ENCODE assay signal across 8 mouse cellular contexts in genomic region chr11:26200970-26201777, GRCm38 (mm10). TPM values are rescaled to one million over a fixed set of nuclear protein-coding genes. Genes with fewer than 3 reads are reported as not detected.
DNase-seq lines count a peak whose midpoint lies in the region; ATAC-seq and TF ChIP-seq lines count a peak whose summit lies in the region.

No protein-coding gene starts in this region.

- H3K9me3 ChIP-seq in hindbrain, embryonic 15.5 days = no peaks in the 10 kb centered on the region
- H3K9me3 ChIP-seq in limb, embryonic 10.5 days (replicated peaks) = no peaks in the 10 kb centered on the region
- no peaks in the 10 kb centered on the region for H3K9me3 ChIP-seq in midbrain, embryonic 12.5 days

- H3K4me1 ChIP-seq in hindbrain, embryonic 15.5 days (replicated peaks) = no peaks in the 10 kb centered on the region
- H3K4me1 ChIP-seq in limb, embryonic 10.5 days = no peaks in the 10 kb centered on the region
- no peaks in the 10 kb centered on the region for H3K4me1 ChIP-seq in midbrain, embryonic 12.5 days

- 55% methylated on average over 4 of the region's 4 CpGs for WGBS in hindbrain, embryonic 15.5 days
- WGBS in limb, embryonic 10.5 days = 54% methylated on average over 4 of the region's 4 CpGs
- 55% methylated on average over 4 of the region's 4 CpGs for WGBS in midbrain, embryonic 12.5 days

- peak in 1 of 2 experiments; percentile 50 for DNase-seq in layer of hippocampus, adult 2 months (ENCODE audit: low spot score in 2 of 2)
- DNase-seq in layer of hippocampus, postnatal 36 days = no peak
- DNase-seq in c-Kit-positive CD71-negative TER-119-negative erythroid progenitor cells, embryonic 14.5 days (ENCODE audit: low read depth) = peak; percentile 36
- peak; percentile 7 for DNase-seq in fibroblast of lung, adult 2 months (ENCODE audit: low read depth)
- DNase-seq in limb, embryonic 10.5 days (ENCODE audit: low spot score) = peak; percentile 55
- peak; percentile 36 to 72 for DNase-seq in spleen, postnatal 4 days (ENCODE audit: low spot score in 2 of 2)

- no peak overlapping the region for H3K9ac ChIP-seq in hindbrain, embryonic 15.5 days
- no peak overlapping the region for H3K9ac ChIP-seq in midbrain, embryonic 12.5 days (replicated peaks)

- H3K4me2 ChIP-seq in hindbrain, embryonic 15.5 days = no peak overlapping the region
- no peak overlapping the region for H3K4me2 ChIP-seq in midbrain, embryonic 12.5 days (replicated peaks)

- H3K36me3 ChIP-seq in hindbrain, embryonic 15.5 days = no peaks in the 10 kb centered on the region
- H3K36me3 ChIP-seq in limb, embryonic 10.5 days = no peaks in the 10 kb centered on the region
- no peaks in the 10 kb centered on the region for H3K36me3 ChIP-seq in midbrain, embryonic 12.5 days

- H3K27ac ChIP-seq in layer of hippocampus, adult 2 months = no peak overlapping the region
- no peak overlapping the region for H3K27ac ChIP-seq in hindbrain, embryonic 15.5 days (replicated peaks)
- H3K27ac ChIP-seq in limb, embryonic 10.5 days = no peak overlapping the region
- no peak overlapping the region for H3K27ac ChIP-seq in midbrain, embryonic 12.5 days (replicated peaks)

- no peaks in the 10 kb centered on the region for H3K27me3 ChIP-seq in hindbrain, embryonic 15.5 days
- no peaks in the 10 kb centered on the region for H3K27me3 ChIP-seq in limb, embryonic 10.5 days (ENCODE audit: low read depth, poor library complexity, severe bottlenecking)
- H3K27me3 ChIP-seq in midbrain, embryonic 12.5 days = no peaks in the 10 kb centered on the region

- no peak overlapping the region for H3K4me3 ChIP-seq in layer of hippocampus, adult 2 months
- no peak overlapping the region for H3K4me3 ChIP-seq in hindbrain, embryonic 15.5 days
- H3K4me3 ChIP-seq in limb, embryonic 10.5 days = no peak overlapping the region
- no peak overlapping the region for H3K4me3 ChIP-seq in midbrain, embryonic 12.5 days

- peak; percentile 54; the same call in 1 of the 2 replicates for ATAC-seq in hindbrain, embryonic 15.5 days (ENCODE audit: low FRiP score, low read depth)
- peak; percentile 86 for ATAC-seq in midbrain, embryonic 12.5 days (ENCODE audit: low FRiP score, low read depth)

- TF ChIP-seq CTCF in layer of hippocampus, adult 2 months (conservative IDR thresholded peaks at IDR 0.05) = peak; percentile 80

RNA-seq across cellular contexts. Expression of gene 5730522E02Rik, which starts 9.4 kb away (rescaled TPM):
- total RNA-seq in layer of hippocampus, adult 2 months (2021) = 10 to 100 TPM; 13.9 to 14.0 TPM
- total RNA-seq in layer of hippocampus, postnatal 36 days (2021) = 10 to 100 TPM; 11.2 TPM
- polyA plus RNA-seq in hindbrain, embryonic 15.5 days (2015; fragmentation: Nextera tagmentation; extraction: Ambion mirVana) = 13.7 and 13.9 TPM in 2 replicates
- polyA plus RNA-seq in limb, embryonic 10.5 days (2016; fragmentation: Nextera tagmentation; extraction: Ambion mirVana) = 3.9 and 7.0 TPM in 2 replicates
- polyA plus RNA-seq in midbrain, embryonic 12.5 days (2016; fragmentation: Nextera tagmentation; extraction: Ambion mirVana) = 8.4 and 9.1 TPM in 2 replicates

Comparison
In these comparisons a context has a peak if more than half of its experiments do, and no peak if none do; other contexts are left out.
1. DNase-seq: peak in c-Kit-positive CD71-negative TER-119-negative erythroid progenitor cells, embryonic 14.5 days (single experiment), fibroblast of lung, adult 2 months (single experiment), limb, embryonic 10.5 days (single experiment) and spleen, postnatal 4 days (2 of 2); none in layer of hippocampus, postnatal 36 days (0 of 2).